Mouse (Mus musculus) liver, embryonic 18 days (tissue): Measurements from ENCODE around the gene Micu2. TPM values are rescaled to one million over a fixed set of nuclear protein-coding genes. Genes with fewer than 3 reads are reported as not detected.

Experiments used
- polyA plus RNA-seq: library from polyadenylated mRNA; depleted of rRNA; stranded (reverse); fragments of >200 nt; gene quantifications from 2 replicates; pipeline ENCODE4 v1.2.3, GENCODE M21; 2012; rRNA removed

Gene Micu2
- 14.1 and 16.3 TPM in 2 replicates for polyA plus RNA-seq

GRCm38 (mm10) chr14:57998526-57999401, at the start of gene Micu2:
TSS of gene Micu2 (minus strand) at chr14:57999262.

GRCm38 (mm10) chr14:57890011-57890842, 108.8 kb downstream of the Micu2 start, which contains the start of gene Zdhhc20:
TSS of gene Zdhhc20 (minus strand) at chr14:57890276.

Other genes with a start within 250 kb of the Micu2 start
- gene Lats2, start 240.9 kb downstream of the Micu2 start, polyA plus RNA-seq: 5.2 and 6.0 TPM in 2 replicates
- gene Sap18, start 201.1 kb downstream of the Micu2 start, polyA plus RNA-seq: 10.9 and 12.7 TPM in 2 replicates
- gene Ska3, start 173.1 kb downstream of the Micu2 start, polyA plus RNA-seq: 3.8 and 4.1 TPM in 2 replicates
- 38.8 and 41.2 TPM in 2 replicates for gene Mrpl57, start 173.0 kb downstream of the Micu2 start, polyA plus RNA-seq
- 4.9 and 5.2 TPM in 2 replicates for gene Zdhhc20, start 109.0 kb downstream of the Micu2 start, polyA plus RNA-seq
- gene Fgf9, start 71.3 kb upstream of the Micu2 start, polyA plus RNA-seq: 0.13 and 0.19 TPM in 2 replicates